Mouse (Mus musculus) testis, adult 2 months (tissue): Measurements from ENCODE around the gene Zfp239. TPM values are rescaled to one million over a fixed set of nuclear protein-coding genes. Genes with fewer than 3 reads are reported as not detected.

Experiments
- H3K27ac ChIP-seq: fragments of 200-500 bp; 2 replicates; pipeline ENCODE4 v1.5.1; 2012; ENCODE audit warnings: low read depth, low read length; ENCODE audit not compliant: control insufficient read depth, insufficient read depth
- H3K27me3 ChIP-seq: fragments of 200-500 bp; 2 replicates; pipeline ENCODE4 v1.6.1; 2012; ENCODE audit warnings: mild to moderate bottlenecking, low read length, moderate library complexity; ENCODE audit not compliant: control insufficient read depth, insufficient read depth
- H3K36me3 ChIP-seq: fragments of 200-500 bp; 2 replicates; pipeline ENCODE4 v1.6.1; 2012; ENCODE audit warnings: mild to moderate bottlenecking, low read length; ENCODE audit not compliant: control insufficient read depth, insufficient read depth
- H3K4me1 ChIP-seq: fragments of 200-500 bp; 2 replicates; pipeline ENCODE4 v1.6.1; 2012; ENCODE audit warnings: low read length; ENCODE audit not compliant: control insufficient read depth, insufficient read depth
- H3K4me3 ChIP-seq: fragments of 200-500 bp; 2 replicates; pipeline ENCODE4 v1.5.1; 2012; ENCODE audit warnings: low read depth, mild to moderate bottlenecking, low read length, moderate library complexity, mixed read lengths; ENCODE audit not compliant: control insufficient read depth
- CTCF ChIP-seq: fragments of 200-500 bp; IDR thresholded peaks from 2 replicates; pipeline ENCODE4 v1.5.1; 2012; ENCODE audit warnings: low read depth, mild to moderate bottlenecking, inconsistent platforms, low read length, moderate library complexity; ENCODE audit not compliant: control insufficient read depth, insufficient read depth, insufficient replicate concordance
- POLR2A ChIP-seq: fragments of 200-500 bp; IDR thresholded peaks from 2 replicates; pipeline ENCODE4 v1.6.1; 2012; ENCODE audit warnings: low read depth, mild to moderate bottlenecking, inconsistent platforms, low read length, moderate library complexity; ENCODE audit not compliant: control insufficient read depth
- polyA plus RNA-seq: library from polyadenylated mRNA; depleted of rRNA; stranded (reverse); fragments of >200 nt; gene quantifications from 2 replicates; pipeline ENCODE4 v1.2.3, GENCODE M21; 2012

Zfp239 gene
- polyA plus RNA-seq, 1 experiment = 4.6 TPM

DNA sequence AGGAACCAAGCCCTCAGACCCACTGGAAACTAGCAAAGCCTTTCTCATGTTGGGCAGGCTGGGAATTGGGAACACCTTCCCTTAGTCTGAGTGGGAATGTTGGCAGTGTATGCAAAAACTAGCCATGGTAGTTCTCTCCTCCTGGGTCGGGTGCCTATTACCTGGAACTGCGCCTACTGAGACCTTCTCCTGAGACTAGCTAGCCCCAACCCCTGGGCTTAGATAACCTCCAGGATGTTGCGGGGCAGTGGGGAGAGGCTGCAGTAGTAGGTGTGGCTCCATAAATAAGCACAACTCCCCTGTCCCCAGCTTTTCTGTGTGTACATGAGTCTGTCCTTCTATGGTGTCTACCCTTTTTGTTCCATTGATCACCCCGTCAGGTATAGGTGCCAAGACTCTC lies 40.7 kb downstream of the Zfp239 start:
- no peak for TF ChIP-seq CTCF
- no peak for TF ChIP-seq POLR2A
- no peak overlapping the region for H3K27ac ChIP-seq
- H3K4me3 ChIP-seq = no peak overlapping the region
- no peaks in the 10 kb centered on the region for H3K36me3 ChIP-seq
- H3K4me1 ChIP-seq = peaks cover 2% of the 10 kb centered on the region
- no peaks in the 10 kb centered on the region for H3K27me3 ChIP-seq

DNA sequence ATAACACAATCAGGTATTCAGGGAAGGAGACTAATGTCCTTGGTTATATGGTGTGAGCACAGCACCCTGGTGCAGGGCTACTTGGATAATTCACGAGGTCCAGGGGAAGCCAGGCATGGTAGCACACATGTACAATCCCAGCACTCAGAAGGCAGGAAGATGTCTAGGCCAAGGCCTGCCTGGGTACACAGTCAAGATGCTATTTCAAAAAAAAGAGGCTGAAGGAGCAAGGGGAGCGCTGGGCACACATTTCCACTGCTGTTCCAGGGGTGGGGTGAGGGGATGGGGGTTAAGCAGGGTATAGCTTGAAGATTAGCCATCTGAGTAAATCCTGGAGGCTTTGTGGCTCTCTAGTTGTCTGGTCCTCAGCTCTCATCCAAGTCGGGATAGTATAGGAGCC lies 41.9 kb downstream of the Zfp239 start:
- peaks cover 2% of the 10 kb centered on the region for H3K4me1 ChIP-seq
- H3K27me3 ChIP-seq = no peaks in the 10 kb centered on the region
- TF ChIP-seq POLR2A = no peak
- TF ChIP-seq CTCF = no peak

DNA sequence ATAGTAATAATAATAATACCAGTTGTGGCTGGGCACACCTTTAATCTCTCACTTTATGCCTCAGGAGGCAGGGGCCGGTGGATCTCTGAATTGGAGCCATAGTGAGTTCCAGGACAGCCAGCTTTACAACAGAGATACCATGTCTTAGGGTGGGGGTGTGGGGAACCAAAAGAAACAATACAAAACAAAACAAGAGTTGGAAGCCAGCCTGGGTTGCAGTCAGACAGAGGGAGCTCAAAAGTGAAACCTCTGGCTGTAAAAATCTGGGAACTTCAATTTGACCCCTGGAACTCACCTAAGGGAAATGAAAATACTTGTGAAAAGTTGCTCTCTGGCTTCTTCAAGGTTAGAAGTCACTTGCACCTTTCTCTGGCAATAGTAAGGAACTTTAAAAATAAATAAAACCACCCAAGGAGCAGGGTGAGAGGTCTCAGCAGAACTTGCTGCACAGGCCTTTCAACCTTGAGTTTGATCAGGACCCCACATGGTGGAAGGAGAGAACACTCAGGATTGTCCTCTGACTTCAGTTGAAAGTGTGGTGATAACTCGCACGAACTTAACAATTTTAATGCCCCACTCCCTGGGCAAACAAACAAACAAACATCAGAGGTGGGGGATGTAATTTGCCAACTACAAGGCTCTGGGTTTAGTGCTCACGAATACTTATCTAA lies 43.5 kb downstream of the Zfp239 start:
- TF ChIP-seq CTCF (no peak), POLR2A (no peak)
- Histone ChIP-seq H3K27me3 (no peaks in the 10 kb centered on the region), H3K36me3 (peaks cover 5% of the 10 kb centered on the region), H3K4me3 (peak overlapping the region; percentile 87), H3K4me1 (peaks cover 5% of the 10 kb centered on the region), H3K27ac (peak overlapping the region; percentile 85)

More for the DNA sequence above, 41.9 kb downstream of the Zfp239 start:
- Histone ChIP-seq H3K27ac (no peak overlapping the region), H3K36me3 (peaks cover 5% of the 10 kb centered on the region), H3K4me3 (peak overlapping the region; percentile 40)

DNA sequence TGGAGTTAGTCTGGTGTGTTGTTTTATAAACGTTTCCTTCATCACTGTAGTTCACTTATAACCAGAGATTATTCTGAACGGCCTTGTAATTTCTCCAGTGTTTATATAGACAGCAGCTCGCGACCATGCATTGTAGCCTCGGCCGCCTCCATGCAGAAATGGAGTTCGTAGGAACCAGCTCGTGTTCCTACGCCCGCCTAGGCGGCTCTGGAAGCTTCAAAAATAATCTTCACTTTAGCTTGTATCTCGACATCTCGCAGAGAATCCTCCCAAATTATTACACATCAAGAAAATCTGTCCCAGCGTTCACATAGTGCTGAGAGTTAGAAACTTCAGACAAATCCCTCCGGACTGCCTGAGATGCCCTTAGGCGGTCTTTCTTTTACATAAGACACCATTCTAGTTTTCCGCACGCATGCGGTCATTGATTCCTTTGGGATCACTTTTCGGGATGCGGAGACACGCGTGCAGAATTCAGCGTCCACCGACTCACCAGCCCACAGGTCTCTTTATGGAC lies 44.2 kb downstream of the Zfp239 start:
- Histone ChIP-seq H3K4me1 (peaks cover 5% of the 10 kb centered on the region), H3K27ac (peak overlapping the region; percentile 85), H3K27me3 (no peaks in the 10 kb centered on the region), H3K4me3 (peak overlapping the region; percentile 87), H3K36me3 (peaks cover 5% of the 10 kb centered on the region)
- TF ChIP-seq POLR2A (no peak), CTCF (no peak)

DNA sequence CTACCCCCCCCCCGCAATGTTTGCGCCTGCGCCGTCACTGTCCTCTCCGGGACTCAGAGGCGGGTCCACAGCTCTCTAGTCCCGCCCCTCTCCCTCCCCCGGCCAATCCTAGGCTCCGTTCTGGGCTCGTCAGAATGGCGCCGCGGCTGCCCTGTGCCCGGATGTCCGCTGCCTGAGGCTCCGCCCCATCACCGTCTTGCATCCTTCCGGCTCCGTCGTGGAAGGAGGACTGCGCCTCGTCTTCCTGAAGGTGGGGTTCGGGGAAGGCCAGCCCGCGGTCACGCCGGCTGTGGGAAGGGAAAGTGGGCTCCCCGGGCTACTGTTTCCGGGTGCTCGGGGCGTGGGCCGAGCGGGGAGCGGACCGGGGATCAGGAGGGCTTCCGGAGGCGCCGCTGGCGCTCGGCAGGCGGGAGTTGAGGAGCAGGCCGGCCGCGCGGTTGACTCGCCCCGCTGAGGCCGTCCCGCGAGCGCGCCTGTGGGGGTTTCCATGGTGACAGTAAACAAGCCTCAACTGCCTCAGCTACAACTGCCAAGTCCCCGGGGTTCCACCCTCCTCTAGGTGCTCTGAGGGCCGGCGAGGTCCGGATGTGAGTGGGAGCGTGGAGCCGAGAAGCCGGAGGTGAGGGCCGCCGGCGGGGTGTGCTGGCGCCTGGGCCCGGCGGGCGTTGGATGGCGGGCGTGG lies 44.8 kb downstream of the Zfp239 start:
- H3K36me3 ChIP-seq = peaks cover 5% of the 10 kb centered on the region
- peak overlapping the region; percentile 99 for H3K27ac ChIP-seq
- H3K4me3 ChIP-seq = peak overlapping the region; percentile 100
- peak; percentile 99 for TF ChIP-seq POLR2A
- TF ChIP-seq CTCF = no peak
- no peaks in the 10 kb centered on the region for H3K27me3 ChIP-seq
- H3K4me1 ChIP-seq = peaks cover 5% of the 10 kb centered on the region

DNA sequence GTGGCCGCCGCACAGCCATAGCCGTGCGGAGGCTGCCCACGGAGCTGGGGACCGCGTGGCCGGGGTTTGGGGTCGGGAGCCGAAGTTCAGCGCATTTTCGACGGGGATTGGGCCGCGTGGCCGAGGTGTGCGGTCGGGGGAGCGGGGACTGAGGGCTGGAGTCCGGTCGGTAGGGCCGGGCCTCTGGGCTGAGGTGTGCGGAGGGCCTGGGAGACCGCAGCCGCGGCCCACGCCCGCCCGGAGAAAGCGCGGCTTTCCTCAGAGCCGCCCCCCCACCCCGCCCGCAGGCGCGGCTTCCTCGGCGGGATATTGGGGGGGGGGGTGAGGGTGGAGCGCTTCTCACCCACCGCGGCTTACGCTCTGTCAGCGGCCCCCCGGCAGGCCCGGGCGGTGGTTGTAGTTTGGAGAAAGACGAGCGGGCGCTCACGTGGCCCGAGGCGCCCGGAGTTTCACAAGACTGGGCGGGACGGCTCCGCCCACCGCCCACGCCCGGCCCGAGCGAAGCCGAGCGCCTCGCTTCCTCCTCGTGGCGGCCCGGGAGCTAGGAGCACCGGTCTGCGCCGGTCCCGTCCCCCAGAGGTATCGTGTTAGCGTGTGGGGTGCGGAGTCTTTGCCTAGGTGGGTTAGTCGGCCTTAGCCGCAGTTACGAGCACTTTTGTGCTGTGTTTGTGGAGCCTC lies 45.5 kb downstream of the Zfp239 start:
- H3K4me3 ChIP-seq = peak overlapping the region; percentile 100
- H3K27me3 ChIP-seq = no peaks in the 10 kb centered on the region
- H3K36me3 ChIP-seq = peaks cover 5% of the 10 kb centered on the region
- TF ChIP-seq CTCF (no peak), POLR2A (peak; percentile 34; the same call in 1 of the 2 replicates)
- H3K27ac ChIP-seq = peak overlapping the region; percentile 99
- peaks cover 5% of the 10 kb centered on the region for H3K4me1 ChIP-seq

DNA sequence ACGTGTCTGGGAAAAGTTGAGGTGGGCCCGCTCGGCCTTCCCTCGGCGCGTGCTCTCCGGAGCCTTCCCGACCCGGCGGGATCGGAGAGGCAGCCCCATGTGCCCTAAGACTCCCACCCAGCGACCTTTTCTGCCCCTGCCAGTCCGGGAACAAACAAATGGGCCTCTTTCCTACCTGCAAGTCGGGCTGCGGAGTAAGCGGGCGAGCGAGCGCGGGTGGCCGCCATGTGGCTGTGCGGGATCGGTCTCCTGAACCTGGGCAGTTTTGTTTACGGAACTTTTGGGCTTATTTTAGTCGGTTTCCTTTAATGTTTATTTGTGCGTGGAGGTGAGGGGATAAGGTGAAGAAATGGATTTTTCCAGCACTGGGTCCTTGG lies 46.1 kb downstream of the Zfp239 start:
- H3K4me1 ChIP-seq = peaks cover 5% of the 10 kb centered on the region
- TF ChIP-seq CTCF = no peak
- no peak for TF ChIP-seq POLR2A
- H3K27me3 ChIP-seq = no peaks in the 10 kb centered on the region
- H3K4me3 ChIP-seq = peak overlapping the region; percentile 100
- H3K36me3 ChIP-seq = peaks cover 5% of the 10 kb centered on the region
- H3K27ac ChIP-seq = peak overlapping the region; percentile 99
